ENCODE assay signal across 9 mouse cellular contexts in genomic region chr5:21434148-21434929, GRCm38 (mm10). TPM values are rescaled to one million over a fixed set of nuclear protein-coding genes. Genes with fewer than 3 reads are reported as not detected.
A peak's percentile ranks its signal among the peaks of the same experiment; 100 is the strongest.
DNase-seq lines count a peak whose midpoint lies in the region; ATAC-seq and TF ChIP-seq lines count a peak whose summit lies in the region.
"Had no signal": no experiment of that assay in that cellular context is flagged by ENCODE, and none has a peak within 500 bp of the region (broad histone marks: within the 10 kb centered on the region; RNA-seq: fewer than 3 reads in every experiment).

No protein-coding gene starts in this region.

- ATAC-seq in limb, embryonic 15.5 days (ENCODE audit: insufficient number of reproducible peaks, low FRiP score, low TSS enrichment, low read depth), result peak; percentile 71; the same call in 1 of the 2 replicates

- no peak overlapping the region for H3K4me2 ChIP-seq in limb, embryonic 15.5 days
- H3K4me2 ChIP-seq: midbrain, embryonic 12.5 days had no signal

- H3K27ac ChIP-seq in cortical plate, adult 2 months (ENCODE audit: insufficient read depth, low read length), result no peak overlapping the region
- no peak overlapping the region for H3K27ac ChIP-seq in limb, embryonic 15.5 days
- H3K27ac ChIP-seq: midbrain, embryonic 12.5 days had no signal

- H3K9ac ChIP-seq in limb, embryonic 15.5 days, result no peak overlapping the region
- H3K9ac ChIP-seq: midbrain, embryonic 12.5 days had no signal

- H3K9me3 ChIP-seq in limb, embryonic 15.5 days, result no peaks in the 10 kb centered on the region
- H3K9me3 ChIP-seq: midbrain, embryonic 12.5 days had no signal

- no peak for TF ChIP-seq POLR2A in brain, embryonic 14.5 days (IDR thresholded peaks at IDR 0.05; ENCODE audit: borderline replicate concordance, extremely low read depth, insufficient read depth, insufficient read length, poor library complexity, severe bottlenecking)
- TF ChIP-seq POLR2A in cortical plate, adult 2 months (IDR thresholded peaks at IDR 0.05; ENCODE audit: extremely low read depth, insufficient read depth, low read length), result no peak

- peak; percentile 51; the same call in 1 of the 2 replicates for TF ChIP-seq CTCF in brain, embryonic 14.5 days (IDR thresholded peaks at IDR 0.05; ENCODE audit: borderline replicate concordance, extremely low read depth, insufficient read depth, insufficient read length)
- TF ChIP-seq CTCF in cortical plate, adult 2 months (IDR thresholded peaks at IDR 0.05; ENCODE audit: extremely low read depth, insufficient read depth, low read length), result peak; percentile 50; the same call in 1 of the 2 replicates

- intact Hi-C loops in left cerebral cortex, postnatal 14 days (cut with DNase I), result loop anchor here (2.0 to 10.0 kb wide), 3 partner anchors 152 to 300 kb away; partner anchors contain the start of gene Pmpcb

- WGBS in limb, embryonic 15.5 days, result 43% methylated on average over 11 of the region's 11 CpGs

- no peaks in the 10 kb centered on the region; the same call in 1 of the 2 replicates for H3K4me1 ChIP-seq in cortical plate, adult 2 months (ENCODE audit: control insufficient read depth, insufficient read depth, low read length)
- peaks cover 2% of the 10 kb centered on the region; the same call in 1 of the 2 replicates for H3K4me1 ChIP-seq in limb, embryonic 15.5 days

- H3K4me3 ChIP-seq in cortical plate, adult 2 months (ENCODE audit: insufficient read depth, low read length), result no peak overlapping the region
- no peak overlapping the region for H3K4me3 ChIP-seq in limb, embryonic 15.5 days
- H3K4me3 ChIP-seq: erythroblast, embryonic 14.5 days; midbrain, embryonic 12.5 days had no signal

- H3K27me3 ChIP-seq in limb, embryonic 15.5 days, result no peaks in the 10 kb centered on the region

- H3K36me3 ChIP-seq in limb, embryonic 15.5 days, result no peaks in the 10 kb centered on the region; the same call in 1 of the 2 replicates
- H3K36me3 ChIP-seq: midbrain, embryonic 12.5 days had no signal

- peak; percentile 64 to 72 for DNase-seq in left cerebral cortex, postnatal 14 days (ENCODE audit: low spot score in 2 of 2)
- DNase-seq in left cerebral cortex, adult 11 months (ENCODE audit: low spot score), result no peak
- peak; percentile 68 for DNase-seq in brain, embryonic 14.5 days (ENCODE audit: low read depth)
- DNase-seq in c-Kit-positive CD71-positive TER-119-positive erythroid progenitor cells, embryonic 14.5 days (ENCODE audit: low spot score), result no peak
- no peak for DNase-seq in ovary, adult 18-20 months (ENCODE audit: low spot score)

RNA-seq across cellular contexts. Expression of gene Fam185a, which starts 9.6 kb away (rescaled TPM):
- total RNA-seq in left cerebral cortex, postnatal 14 days (2021), result 10 to 100 TPM; 12.8 to 13.2 TPM
- 2.7 and 4.7 TPM in 2 replicates for polyA plus RNA-seq in brain, embryonic 14.5 days (2012; rRNA removed)
- 6.6 and 7.4 TPM in 2 replicates for polyA plus RNA-seq in cortical plate, adult 2 months (2012; rRNA removed)
- 5.4 and 6.1 TPM in 2 replicates for polyA plus RNA-seq in limb, embryonic 15.5 days (2015; fragmentation: Nextera tagmentation; extraction: Ambion mirVana)
- polyA plus RNA-seq: erythroblast, embryonic 14.5 days had no signal

RNA-seq across cellular contexts. Expression of gene Ccdc146, which starts 9.9 kb away (rescaled TPM):
- under 1 TPM; 0.20 to 0.25 TPM for total RNA-seq in left cerebral cortex, postnatal 14 days (2021)
- polyA plus RNA-seq in brain, embryonic 14.5 days (2012; rRNA removed), result 0.33 and 0.71 TPM in 2 replicates
- polyA plus RNA-seq in cortical plate, adult 2 months (2012; rRNA removed), result 0.19 and 0.46 TPM in 2 replicates
- 0.29 TPM in 1 of 2 replicates, not detected in the other for polyA plus RNA-seq in limb, embryonic 15.5 days (2015; fragmentation: Nextera tagmentation; extraction: Ambion mirVana)
- polyA plus RNA-seq: erythroblast, embryonic 14.5 days had no signal

Comparison
In these comparisons a context has a peak if more than half of its experiments do, and no peak if none do; other contexts are left out.
1. DNase-seq: peak in left cerebral cortex, postnatal 14 days (2 of 2) and brain, embryonic 14.5 days (single experiment); none in left cerebral cortex, adult 11 months (single experiment), c-Kit-positive CD71-positive TER-119-positive erythroid progenitor cells, embryonic 14.5 days (single experiment) and ovary, adult 18-20 months (single experiment).